Comparison of ENCODE assay signal across 23 mouse cellular contexts in the genomic region with DNA sequence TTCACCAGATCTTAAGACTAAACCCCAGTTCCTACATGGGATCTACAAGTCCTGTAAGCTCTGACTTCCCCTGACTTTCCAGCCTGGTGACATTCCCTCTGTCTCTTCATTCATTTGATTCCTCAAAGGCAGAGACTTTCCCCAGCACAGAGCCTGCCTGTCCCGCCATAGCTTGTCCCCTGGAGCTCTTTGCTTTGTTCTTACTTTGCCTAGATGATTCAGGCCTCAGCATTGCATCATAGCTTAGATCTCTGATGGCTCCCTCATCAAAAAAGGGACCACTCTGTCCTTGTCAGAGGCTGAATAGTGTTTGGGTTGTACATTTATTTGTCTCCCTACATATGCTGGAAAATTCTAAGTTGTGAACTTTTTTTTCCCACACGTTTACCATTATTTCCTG. TPM values are rescaled to one million over a fixed set of nuclear protein-coding genes. Genes with fewer than 3 reads are reported as not detected.
DNase-seq lines count a peak whose midpoint lies in the region; ATAC-seq lines count a peak whose summit lies in the region.
"Had no signal": no experiment of that assay in that cellular context is flagged by ENCODE, and none has a peak within 500 bp of the region (broad histone marks: within the 10 kb centered on the region; RNA-seq: fewer than 3 reads in every experiment).

No protein-coding gene starts in this region.

- DNase-seq in adrenal gland, adult 2 months: peak; percentile 33
- no peak for DNase-seq in adrenal gland, postnatal 10 days
- peak; percentile 42 for DNase-seq in heart, adult 11 months
- DNase-seq in heart, postnatal 36 days: no peak
- peak; percentile 23 for DNase-seq in midbrain, embryonic 11.5 days (ENCODE audit: low spot score, missing footprints)
- no peak for DNase-seq in kidney, postnatal 14 days
- DNase-seq: cerebellum, adult 18-20 months; cerebellum, adult 9-10 months; cerebellum, postnatal 14 days; gastrocnemius, postnatal 25 days; heart, adult 2 months; heart, postnatal 14 days had no signal

- no peaks in the 10 kb centered on the region for H3K9me3 ChIP-seq in midbrain, embryonic 11.5 days (ENCODE audit: control insufficient read depth, low read length)
- H3K9me3 ChIP-seq in midbrain, embryonic 16.5 days (replicated peaks; ENCODE audit: control insufficient read depth, low read length, poor library complexity, severe bottlenecking): no peaks in the 10 kb centered on the region
- H3K9me3 ChIP-seq: embryonic facial prominence, embryonic 12.5 days; forebrain, embryonic 12.5 days; forebrain, embryonic 15.5 days; heart, embryonic 10.5 days; heart, embryonic 13.5 days; hindbrain, embryonic 12.5 days; hindbrain, embryonic 15.5 days had no signal

- no peaks in the 10 kb centered on the region for H3K4me1 ChIP-seq in midbrain, embryonic 11.5 days (ENCODE audit: control insufficient read depth, insufficient read depth, low read length)
- no peaks in the 10 kb centered on the region for H3K4me1 ChIP-seq in midbrain, embryonic 16.5 days (ENCODE audit: control insufficient read depth, insufficient read depth, low read length)
- H3K4me1 ChIP-seq: forebrain, embryonic 12.5 days; forebrain, embryonic 15.5 days; hindbrain, embryonic 15.5 days had no signal

- intact Hi-C loops in heart, postnatal 36 days (cut with DNase I): no loop called here

- ATAC-seq in midbrain, embryonic 11.5 days (ENCODE audit: low FRiP score): no peak
- no peak for ATAC-seq in midbrain, embryonic 16.5 days
- ATAC-seq: activated CD4-positive, CD25-positive, alpha-beta regulatory T cell, adult 4 months; forebrain, embryonic 15.5 days; intestine, postnatal 0 days had no signal

- H3K36me3 ChIP-seq in midbrain, embryonic 11.5 days (ENCODE audit: control insufficient read depth, insufficient read depth, low read length): no peaks in the 10 kb centered on the region
- H3K36me3 ChIP-seq in midbrain, embryonic 16.5 days (ENCODE audit: control insufficient read depth, insufficient read depth, low read length): no peaks in the 10 kb centered on the region
- H3K36me3 ChIP-seq: embryonic facial prominence, embryonic 12.5 days; forebrain, embryonic 12.5 days; forebrain, embryonic 15.5 days; heart, embryonic 10.5 days; heart, embryonic 13.5 days; hindbrain, embryonic 12.5 days; hindbrain, embryonic 15.5 days had no signal

- H3K4me3 ChIP-seq in midbrain, embryonic 11.5 days (ENCODE audit: low read depth, low read length): no peak overlapping the region
- no peak overlapping the region for H3K4me3 ChIP-seq in midbrain, embryonic 16.5 days (ENCODE audit: low read depth, low read length)
- H3K4me3 ChIP-seq: embryonic facial prominence, embryonic 12.5 days; erythroblast, embryonic 14.5 days; forebrain, embryonic 12.5 days; forebrain, embryonic 15.5 days; heart, adult 2 months; heart, embryonic 10.5 days; heart, embryonic 13.5 days; hindbrain, embryonic 12.5 days; hindbrain, embryonic 15.5 days had no signal

- no peak overlapping the region for H3K4me2 ChIP-seq in midbrain, embryonic 11.5 days
- no peak overlapping the region for H3K4me2 ChIP-seq in midbrain, embryonic 16.5 days (ENCODE audit: low read length)
- H3K4me2 ChIP-seq: embryonic facial prominence, embryonic 12.5 days; forebrain, embryonic 12.5 days; forebrain, embryonic 15.5 days; heart, embryonic 13.5 days; hindbrain, embryonic 12.5 days; hindbrain, embryonic 15.5 days had no signal

- H3K27ac ChIP-seq in midbrain, embryonic 11.5 days (ENCODE audit: low read depth, low read length): no peak overlapping the region
- no peak overlapping the region for H3K27ac ChIP-seq in midbrain, embryonic 16.5 days (ENCODE audit: low read length)
- H3K27ac ChIP-seq: embryonic facial prominence, embryonic 12.5 days; forebrain, embryonic 12.5 days; forebrain, embryonic 15.5 days; heart, adult 2 months; heart, embryonic 10.5 days; heart, embryonic 13.5 days; hindbrain, embryonic 12.5 days; hindbrain, embryonic 15.5 days had no signal

- 49% methylated on average over 2 of the region's 2 CpGs for WGBS in midbrain, embryonic 11.5 days
- 60% methylated on average over 2 of the region's 2 CpGs for WGBS in midbrain, embryonic 16.5 days

- no peaks in the 10 kb centered on the region for H3K27me3 ChIP-seq in midbrain, embryonic 11.5 days (ENCODE audit: control insufficient read depth, insufficient read depth, low read length)
- H3K27me3 ChIP-seq in midbrain, embryonic 16.5 days (ENCODE audit: control insufficient read depth, insufficient read depth, low read depth, low read length): no peaks in the 10 kb centered on the region
- H3K27me3 ChIP-seq: embryonic facial prominence, embryonic 12.5 days; forebrain, embryonic 12.5 days; forebrain, embryonic 15.5 days; hindbrain, embryonic 12.5 days; hindbrain, embryonic 15.5 days had no signal

- no peak overlapping the region for H3K9ac ChIP-seq in midbrain, embryonic 11.5 days (ENCODE audit: low read length)
- no peak overlapping the region for H3K9ac ChIP-seq in midbrain, embryonic 16.5 days (ENCODE audit: low read depth, low read length)
- H3K9ac ChIP-seq: embryonic facial prominence, embryonic 12.5 days; forebrain, embryonic 12.5 days; forebrain, embryonic 15.5 days; heart, embryonic 13.5 days; hindbrain, embryonic 12.5 days; hindbrain, embryonic 15.5 days had no signal

RNA-seq across cellular contexts. Expression of a gene that starts 57.6 kb away (rescaled TPM):
- total RNA-seq in adrenal gland, adult 2 months (2021): 10 to 100 TPM; 20.5 to 20.9 TPM
- polyA plus RNA-seq in adrenal gland, adult 2 months (2012; rRNA removed): 3.3 and 3.7 TPM in 2 replicates
- 10 to 100 TPM; 25.2 to 29.2 TPM for total RNA-seq in adrenal gland, postnatal 10 days (2021)
- 10 to 100 TPM; 32.6 to 32.9 TPM for total RNA-seq in heart, postnatal 36 days (2021)
- 8.6 and 9.6 TPM in 2 replicates for polyA plus RNA-seq in midbrain, embryonic 11.5 days (2014; fragmentation: Nextera tagmentation; extraction: Ambion mirVana)
- 26.0 and 27.8 TPM in 2 replicates for polyA plus RNA-seq in midbrain, embryonic 16.5 days (2015; fragmentation: Nextera tagmentation; extraction: Ambion mirVana)

RNA-seq across cellular contexts. Expression of a gene that starts 58.0 kb away (rescaled TPM):
- 10 to 100 TPM; 38.0 to 79.8 TPM for total RNA-seq in adrenal gland, adult 2 months (2021)
- 162 and 413 TPM in 2 replicates for polyA plus RNA-seq in adrenal gland, adult 2 months (2012; rRNA removed)
- 10 to 100 TPM; 19.8 to 26.7 TPM for total RNA-seq in adrenal gland, postnatal 10 days (2021)
- 1 to 10 TPM; 3.3 to 4.4 TPM for total RNA-seq in heart, postnatal 36 days (2021)
- polyA plus RNA-seq in midbrain, embryonic 11.5 days (2014; fragmentation: Nextera tagmentation; extraction: Ambion mirVana): 4.5 and 5.4 TPM in 2 replicates
- 4.6 TPM in 2 replicates for polyA plus RNA-seq in midbrain, embryonic 16.5 days (2015; fragmentation: Nextera tagmentation; extraction: Ambion mirVana)

Comparison
In these comparisons a context has a peak if more than half of its experiments do, and no peak if none do; other contexts are left out.
1. DNase-seq: peak in adrenal gland, adult 2 months (single experiment), heart, adult 11 months (single experiment) and midbrain, embryonic 11.5 days (single experiment); none in adrenal gland, postnatal 10 days (single experiment), heart, postnatal 36 days (0 of 2) and kidney, postnatal 14 days (single experiment).